Mouse (Mus musculus): Measurements from ENCODE around the gene Gm16181.
"Not testable (repeated sequence)": the region's sequence is repeated elsewhere in the genome, so short reads cannot be mapped to it uniquely, and the experiment has no call there.

The Gm16181 gene

GRCm38 (mm10) chr17:35232659-35233058 is 12.0 kb downstream of the Gm16181 start:
- DNase-seq (ENCODE audit: low spot score in 2 of 2) = no peak

- no peak for DNase-seq (ENCODE audit: low spot score in 2 of 2)
Observed at GRCm38 (mm10) chr17:35233114-35233980, 12.7 kb downstream of the Gm16181 start, which contains the start of gene Atp6v1g2. Gene Atp6v1g2, plus strand, starts transcription at chr17:35233660.

- DNase-seq (ENCODE audit: low spot score in 2 of 2) = not testable (repeated sequence)
Observed at GRCm38 (mm10) chr17:35234090-35234489, 13.5 kb downstream of the Gm16181 start.

DNA sequence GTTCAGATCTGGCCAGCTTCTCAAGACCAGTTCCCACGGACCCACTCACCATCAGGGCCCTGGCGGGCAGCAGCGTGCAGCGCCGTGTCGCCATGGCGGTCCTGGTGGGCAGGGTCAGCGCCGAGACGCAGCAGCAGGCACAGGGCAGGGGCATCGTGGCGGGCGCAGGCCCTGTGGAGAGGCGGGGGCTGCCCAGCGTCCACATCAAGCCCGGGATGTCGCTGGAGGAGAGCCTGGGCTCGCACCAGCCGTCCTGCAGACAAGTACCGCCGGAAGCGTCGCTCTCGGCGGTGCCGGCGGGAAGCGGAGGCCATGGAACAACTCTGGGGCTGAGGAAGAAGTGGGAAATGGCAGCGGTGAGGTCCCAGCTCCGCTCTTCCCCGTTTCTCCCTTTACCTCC is 14.3 kb downstream of the Gm16181 start:
- peak in 1 of 2 experiments; percentile 41 for DNase-seq (ENCODE audit: low spot score in 2 of 2)

DNA sequence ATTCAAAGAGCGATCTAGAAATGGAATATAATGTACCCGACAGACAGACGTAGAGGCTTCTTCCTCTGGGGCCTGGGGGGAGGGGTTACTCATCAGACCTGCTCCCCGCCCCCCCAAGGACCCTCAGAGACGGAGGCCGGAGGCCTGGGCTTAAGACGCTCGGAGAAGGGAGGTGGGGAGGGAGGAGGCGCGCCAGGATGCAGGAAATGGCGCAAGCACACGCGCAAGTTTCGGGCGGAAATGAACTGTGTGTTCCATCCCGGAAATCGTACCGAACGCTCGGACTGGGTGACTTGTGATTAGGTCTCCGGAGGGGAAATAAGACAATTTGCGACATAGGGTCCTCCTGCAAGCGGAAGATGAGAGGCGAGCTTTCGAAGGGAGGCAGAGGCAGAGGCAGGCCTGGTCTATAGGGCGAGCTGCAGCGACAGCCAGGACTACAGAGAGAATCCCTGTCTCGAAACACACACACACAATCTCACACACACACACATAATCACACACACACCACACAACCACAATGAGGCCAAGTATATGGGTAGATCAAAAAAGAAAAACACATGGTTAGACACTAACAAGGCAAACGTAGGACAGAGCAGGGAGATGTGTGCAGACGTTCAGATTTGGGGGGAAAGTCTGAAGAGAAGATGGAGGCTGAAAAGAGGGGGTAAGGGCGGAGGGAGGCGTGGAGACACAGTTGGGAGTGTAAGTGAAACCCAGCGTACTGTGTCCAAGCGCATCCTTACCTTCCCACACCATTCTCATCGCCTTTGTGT is 15.2 kb downstream of the Gm16181 start, which contains the start of gene Nfkbil1:
Gene Nfkbil1 (minus strand): TSS at position 179 of the 776 bp plus-strand sequence.
- DNase-seq (ENCODE audit: low spot score in 2 of 2) = peak; percentile 88 to 89

DNA sequence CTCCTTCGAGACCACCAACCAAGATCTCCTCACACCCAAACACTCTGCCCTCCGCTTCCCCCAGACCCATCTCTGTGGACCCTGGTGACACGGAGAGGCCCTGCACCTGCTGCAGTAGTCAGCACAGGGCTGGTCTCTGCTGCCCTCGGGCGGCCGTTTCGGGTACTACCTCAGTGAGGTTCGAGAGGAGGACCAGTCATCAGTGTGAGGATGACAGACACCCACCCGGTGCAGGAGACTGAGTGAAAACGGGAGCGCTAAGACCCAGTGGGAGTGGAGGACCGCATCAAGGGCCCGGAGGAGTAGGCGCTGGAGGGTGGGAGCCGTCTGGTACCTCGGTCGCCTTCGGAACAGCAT is 15.7 kb downstream of the Gm16181 start:
- peak; percentile 97 to 98 for DNase-seq (ENCODE audit: low spot score in 2 of 2)

GRCm38 (mm10) chr17:35236996-35237395 is 16.4 kb downstream of the Gm16181 start:
- DNase-seq (ENCODE audit: low spot score in 2 of 2) = peak in 1 of 2 experiments; percentile 24

GRCm38 (mm10) chr17:35237504-35237903 is 16.9 kb downstream of the Gm16181 start:
- no peak for DNase-seq (ENCODE audit: low spot score in 2 of 2)

DNA sequence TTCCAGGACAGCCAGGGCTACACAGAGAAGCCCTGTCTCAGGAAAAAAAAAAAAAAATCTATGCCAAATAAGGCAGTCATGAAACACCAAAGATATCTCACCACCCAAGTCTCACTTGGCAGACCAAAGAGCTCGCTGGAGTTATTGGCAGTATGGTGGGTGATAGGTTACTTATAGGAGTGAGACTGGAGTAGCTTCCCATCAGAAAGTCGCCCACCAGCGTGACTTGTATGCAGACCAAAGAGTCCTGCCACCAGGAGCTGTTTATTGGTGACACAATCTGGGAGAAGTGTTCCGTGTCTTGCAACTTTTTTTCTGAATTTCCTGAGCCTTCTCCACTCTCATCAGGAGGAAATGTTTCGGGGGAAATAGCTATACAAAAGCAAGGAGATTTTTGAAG is 19.1 kb downstream of the Gm16181 start:
- no peak for DNase-seq (ENCODE audit: low spot score in 2 of 2)

DNA sequence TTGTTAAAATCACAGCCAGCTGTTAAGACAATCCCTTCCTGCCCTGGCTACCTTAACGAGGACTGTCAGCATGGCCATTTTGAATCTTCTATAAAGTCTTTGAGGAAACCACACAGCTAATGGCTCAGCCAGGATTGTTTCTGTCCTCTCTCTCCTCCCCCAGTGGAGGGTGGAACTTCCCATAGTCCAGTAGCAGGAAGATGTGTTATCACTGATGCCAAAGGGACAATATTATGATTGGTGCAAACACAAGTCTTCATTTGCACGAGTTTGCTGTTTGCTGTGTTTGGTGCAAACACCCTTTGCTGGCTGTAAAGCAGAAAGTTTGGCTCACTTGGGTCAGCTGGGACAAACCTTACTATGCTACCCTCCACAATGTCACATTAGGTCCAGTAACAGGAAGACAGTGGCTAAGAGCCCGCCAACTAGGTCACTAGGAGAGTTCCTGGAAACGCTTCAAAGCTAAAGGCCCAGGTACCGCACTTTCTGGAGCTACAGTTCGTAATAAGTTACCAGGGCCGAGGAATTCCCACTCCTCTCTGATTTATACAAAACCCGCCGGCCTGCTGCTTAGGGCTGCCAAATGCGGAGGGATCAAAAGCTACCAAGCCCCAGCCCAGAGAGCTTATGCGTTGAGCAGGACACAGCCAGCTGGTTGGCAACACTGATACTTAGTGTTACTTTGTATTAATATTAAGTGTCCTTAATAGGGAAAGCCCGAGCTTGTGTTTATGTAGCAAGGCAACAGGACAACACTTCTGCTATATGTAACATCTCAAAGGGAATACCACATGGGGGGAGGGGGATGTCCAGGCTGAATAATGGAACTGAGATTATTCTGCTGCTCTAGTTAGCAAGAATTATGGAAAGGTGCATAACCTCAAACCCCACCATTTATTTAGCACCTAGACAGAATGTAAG is 20.0 kb downstream of the Gm16181 start:
- DNase-seq (ENCODE audit: low spot score in 2 of 2) = peak in 1 of 2 experiments; percentile 24

GRCm38 (mm10) chr17:35241305-35242014 is 20.8 kb downstream of the Gm16181 start, which contains the start of gene Ddx39b:
Gene Ddx39b, plus strand, starts transcription at chr17:35241746.
- peak; percentile 94 to 96 for DNase-seq (ENCODE audit: low spot score in 2 of 2)

GRCm38 (mm10) chr17:35242015-35242941 is 21.6 kb downstream of the Gm16181 start:
- DNase-seq (ENCODE audit: low spot score in 2 of 2) = peak in 1 of 2 experiments; percentile 72

DNA sequence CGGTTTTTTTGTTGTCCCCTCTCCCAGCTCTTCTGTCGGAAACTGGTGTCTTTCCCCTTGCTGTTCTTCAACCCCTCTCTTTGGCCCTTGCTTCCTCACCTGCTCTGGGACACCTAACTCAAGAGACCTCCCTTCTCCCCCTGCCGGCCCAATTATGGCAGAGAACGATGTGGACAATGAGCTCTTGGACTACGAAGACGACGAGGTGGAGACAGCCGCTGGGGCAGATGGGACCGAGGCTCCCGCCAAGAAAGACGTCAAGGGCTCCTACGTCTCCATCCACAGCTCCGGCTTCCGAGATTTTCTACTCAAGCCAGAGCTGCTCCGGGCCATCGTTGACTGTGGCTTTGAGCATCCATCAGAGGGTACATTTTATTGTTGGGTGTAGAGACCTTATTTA is 22.5 kb downstream of the Gm16181 start:
- DNase-seq (ENCODE audit: low spot score in 2 of 2) = peak in 1 of 2 experiments; percentile 52

DNA sequence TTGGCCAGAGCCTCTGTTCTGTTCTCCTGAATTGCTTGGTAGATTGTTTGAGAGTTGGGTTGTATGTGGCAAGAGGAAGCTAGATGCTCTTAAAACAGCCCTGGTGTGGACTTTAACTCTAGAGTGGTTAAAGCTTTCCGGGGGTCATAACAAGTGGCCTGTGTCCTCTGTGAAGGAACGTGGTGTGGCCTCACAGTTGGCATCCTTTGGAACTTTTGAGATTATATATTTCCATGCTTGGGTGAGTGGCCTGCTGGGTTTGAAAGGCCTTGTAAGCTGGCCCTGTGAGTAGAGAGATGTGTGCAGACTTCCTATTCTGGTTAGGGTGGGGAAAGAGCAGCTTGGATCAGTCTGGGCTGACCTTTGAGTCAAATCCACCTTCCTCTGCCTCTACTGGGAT is 24.4 kb downstream of the Gm16181 start:
- no peak for DNase-seq (ENCODE audit: low spot score in 2 of 2)

GRCm38 (mm10) chr17:35245731-35246623 is 25.3 kb downstream of the Gm16181 start:
- DNase-seq (ENCODE audit: low spot score in 2 of 2) = peak in 1 of 2 experiments; percentile 12

GRCm38 (mm10) chr17:35247144-35247543 is 26.5 kb downstream of the Gm16181 start:
- peak in 1 of 2 experiments; percentile 7 for DNase-seq (ENCODE audit: low spot score in 2 of 2)

GRCm38 (mm10) chr17:35248986-35249385 is 28.4 kb downstream of the Gm16181 start:
- DNase-seq (ENCODE audit: low spot score in 2 of 2) = no peak

DNA sequence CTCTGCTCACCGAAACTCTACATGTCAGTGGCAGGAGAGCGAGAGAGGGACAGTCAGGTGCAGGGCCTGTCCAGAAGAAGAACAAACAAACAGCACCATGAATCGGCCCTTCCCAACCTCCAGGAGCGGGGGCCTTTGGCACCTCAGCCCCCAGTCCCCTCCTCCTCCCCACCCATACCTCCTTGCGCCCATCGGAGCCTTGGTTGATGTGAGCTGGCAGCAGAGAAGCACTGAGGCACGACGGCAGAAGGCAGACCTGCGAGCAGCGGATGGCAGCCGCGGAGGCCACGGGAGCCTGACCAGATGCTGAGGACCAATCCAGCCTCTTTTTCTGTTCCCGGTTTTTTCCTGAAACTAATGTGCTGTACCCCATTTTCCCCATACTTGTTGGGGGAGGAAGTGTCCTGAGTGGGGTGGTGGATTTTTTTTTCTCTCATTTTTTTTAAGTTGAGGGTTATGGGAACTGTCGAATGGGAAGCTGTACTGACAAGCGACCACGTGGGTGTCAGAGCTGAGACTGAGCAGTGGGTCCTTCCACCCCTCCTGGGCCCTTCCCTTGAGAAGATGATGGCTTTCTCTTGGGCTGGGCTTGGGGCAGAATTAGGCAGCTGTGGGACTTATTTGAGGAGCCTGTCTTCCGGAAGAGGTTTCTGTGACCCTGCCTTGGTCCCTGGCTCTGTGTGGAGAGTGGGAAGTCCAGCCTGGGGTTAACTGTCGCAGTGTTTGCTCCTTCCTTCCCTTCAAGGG is 29.0 kb downstream of the Gm16181 start:
- peak in 1 of 2 experiments; percentile 10 for DNase-seq (ENCODE audit: low spot score in 2 of 2)

Measured in frontal cortex, postnatal 10 days (tissue).